Mouse (Mus musculus): Measurements from ENCODE around the gene Methig1.

Gene Methig1

GRCm38 (mm10) chr15:100428296-100428905, 75.5 kb downstream of the Methig1 start:
- peak; percentile 26 to 50 for DNase-seq

DNA sequence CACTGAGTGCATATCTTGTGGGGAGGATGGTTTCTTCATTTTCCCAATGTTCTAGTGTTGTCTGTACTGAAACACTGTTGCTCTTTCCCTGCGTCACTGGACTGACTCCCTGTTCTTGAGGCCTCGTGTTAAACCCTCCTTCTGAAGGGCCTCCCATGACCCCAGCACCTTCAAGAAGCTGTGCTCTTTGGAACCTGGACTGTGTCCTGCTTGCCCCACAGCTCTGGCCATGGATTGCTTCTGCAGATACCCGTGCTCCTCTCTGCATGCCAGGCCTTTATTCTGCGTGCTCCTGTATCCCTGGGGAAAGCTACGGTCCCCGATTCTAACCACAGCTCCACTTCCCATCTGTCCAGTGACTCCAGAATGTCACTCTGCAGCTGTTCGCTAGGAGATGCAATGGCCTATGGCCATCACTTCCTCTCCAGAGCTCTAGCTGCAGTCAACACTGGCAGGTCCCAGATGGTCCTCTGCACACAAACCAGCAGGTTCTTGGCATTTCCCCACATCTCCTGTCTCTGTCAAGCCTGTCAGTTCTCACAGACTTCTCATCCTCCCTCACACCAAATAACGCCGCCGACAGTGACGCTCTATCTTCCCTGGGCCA, 77.1 kb downstream of the Methig1 start:
- DNase-seq, result no peak

GRCm38 (mm10) chr15:100433234-100433633, 80.3 kb downstream of the Methig1 start:
- DNase-seq, result no peak

Measured in lung, postnatal 4 days (tissue).